26 mouse cellular contexts compared by ENCODE assay signal in genomic region chr14:72980761-72981160, GRCm38 (mm10).
DNase-seq lines count a peak whose midpoint lies in the region; ATAC-seq and TF ChIP-seq lines count a peak whose summit lies in the region.
"Had no signal": no experiment of that assay in that cellular context is flagged by ENCODE, and none has a peak within 500 bp of the region (broad histone marks: within the 10 kb centered on the region; RNA-seq: fewer than 3 reads in every experiment).

No protein-coding gene starts in this region.

- H3K36me3 ChIP-seq in lung, postnatal 0 days (ENCODE audit: insufficient read depth, low read length) = no peaks in the 10 kb centered on the region
- H3K36me3 ChIP-seq: forebrain, embryonic 10.5 days; hindbrain, embryonic 13.5 days; midbrain, embryonic 12.5 days; neural tube, embryonic 12.5 days had no signal

- H3K4me2 ChIP-seq in lung, postnatal 0 days (replicated peaks; ENCODE audit: low read depth, low read length) = no peak overlapping the region
- H3K4me2 ChIP-seq: hindbrain, embryonic 13.5 days; midbrain, embryonic 12.5 days; neural tube, embryonic 12.5 days had no signal

- TF ChIP-seq EP300 in lung, postnatal 0 days (IDR thresholded peaks at IDR 0.05) = no peak

- no peak overlapping the region for H3K4me3 ChIP-seq in lung, postnatal 0 days (ENCODE audit: low read depth, low read length)
- H3K4me3 ChIP-seq: forebrain, embryonic 10.5 days; gastrocnemius, adult 2 months; heart, adult 2 months; hindbrain, embryonic 13.5 days; layer of hippocampus, adult 2 months; midbrain, embryonic 12.5 days; neural tube, embryonic 12.5 days had no signal

- no peaks in the 10 kb centered on the region for H3K27me3 ChIP-seq in lung, postnatal 0 days (replicated peaks; ENCODE audit: insufficient read depth, low read length)
- H3K27me3 ChIP-seq: hindbrain, embryonic 13.5 days; midbrain, embryonic 12.5 days; neural tube, embryonic 12.5 days; Patski had no signal

- TF ChIP-seq CTCF in lung, postnatal 0 days (IDR thresholded peaks at IDR 0.05) = no peak

- H3K4me1 ChIP-seq in lung, postnatal 0 days (ENCODE audit: insufficient read depth, low read depth, low read length) = no peaks in the 10 kb centered on the region; the same call in 1 of the 2 replicates
- H3K4me1 ChIP-seq: forebrain, embryonic 10.5 days had no signal

- intact Hi-C loops in heart, postnatal 14 days (cut with DNase I) = loop anchor here (10.0 kb wide), 2 partner anchors 266 to 406 kb away; partner anchors contain the start of gene Fndc3a
- intact Hi-C loops in left cerebral cortex, postnatal 4 days (cut with DNase I) = loop anchor here (10.0 kb wide), 3 partner anchors 86 to 376 kb away; no protein-coding TSS in a partner anchor

- peak; percentile 29 to 32 for DNase-seq in heart, adult 18-20 months
- DNase-seq in heart, postnatal 14 days = no peak
- DNase-seq in lung, postnatal 0 days (ENCODE audit: low spot score) = peak; percentile 73
- no peak for DNase-seq in lung, postnatal 25 days (ENCODE audit: low spot score)
- no peak for DNase-seq in thymus, postnatal 4 days
- DNase-seq in left cerebral cortex, postnatal 4 days = no peak
- DNase-seq: adrenal gland, postnatal 10 days; cerebellum, adult 11 months; cerebellum, postnatal 10 days; embryo, embryonic 11 days; forebrain, postnatal 0 days; gastrocnemius, adult 2 months; heart, adult 2 months; kidney, adult 2 months; kidney, postnatal 10 days; lung, postnatal 36 days; thymus, postnatal 14 days had no signal

- no peak overlapping the region for H3K9ac ChIP-seq in lung, postnatal 0 days (replicated peaks; ENCODE audit: low read depth)
- H3K9ac ChIP-seq: forebrain, postnatal 0 days; hindbrain, embryonic 13.5 days; liver, embryonic 14.5 days; midbrain, embryonic 12.5 days; neural tube, embryonic 12.5 days had no signal

- ATAC-seq in lung, postnatal 0 days = peak; percentile 40; the same call in 1 of the 2 replicates
- ATAC-seq in granulocyte monocyte progenitor cell, adult 5-6 weeks (replicated peaks; ENCODE audit: poor library complexity, severe bottlenecking) = peak; percentile 71
- ATAC-seq: forebrain, postnatal 0 days; inflammation-experienced regulatory T-cells, adult 6 months; Patski had no signal

- 41% methylated on average over 3 of the region's 3 CpGs for WGBS in lung, postnatal 0 days

- H3K9me3 ChIP-seq in lung, postnatal 0 days (ENCODE audit: low read length) = no peaks in the 10 kb centered on the region
- H3K9me3 ChIP-seq: forebrain, embryonic 10.5 days; hindbrain, embryonic 13.5 days; midbrain, embryonic 12.5 days; neural tube, embryonic 12.5 days had no signal

- H3K27ac ChIP-seq in lung, postnatal 0 days (ENCODE audit: low read length) = no peak overlapping the region
- H3K27ac ChIP-seq: forebrain, embryonic 10.5 days; gastrocnemius, adult 2 months; heart, adult 2 months; hindbrain, embryonic 13.5 days; layer of hippocampus, adult 2 months; liver, embryonic 14.5 days; midbrain, embryonic 12.5 days; neural tube, embryonic 12.5 days had no signal

Comparison
In these comparisons a context has a peak if more than half of its experiments do, and no peak if none do; other contexts are left out.
1. DNase-seq: peak in heart, adult 18-20 months (2 of 2) and lung, postnatal 0 days (single experiment); none in heart, postnatal 14 days (0 of 2), lung, postnatal 25 days (single experiment), thymus, postnatal 4 days (single experiment) and left cerebral cortex, postnatal 4 days (single experiment).